Mouse (Mus musculus): ENCODE results near the gene Arhgap1.

The Arhgap1 gene

GRCm38 (mm10) chr2:91695436-91696224, 46.0 kb downstream of the Arhgap1 start:
- no peak for DNase-seq (ENCODE audit: low spot score)

- no peak for DNase-seq (ENCODE audit: low spot score)
These were observed 46.5 kb downstream of the Arhgap1 start for GRCm38 (mm10) chr2:91696225-91696590.

- DNase-seq (ENCODE audit: low spot score) = no peak
These were observed 49.6 kb downstream of the Arhgap1 start for GRCm38 (mm10) chr2:91699225-91699624.

- no peak for DNase-seq (ENCODE audit: low spot score)
These were observed 51.7 kb downstream of the Arhgap1 start for GRCm38 (mm10) chr2:91701366-91701765.

GRCm38 (mm10) chr2:91705736-91706135, 56.1 kb downstream of the Arhgap1 start:
- DNase-seq (ENCODE audit: low spot score) = no peak

- no peak for DNase-seq (ENCODE audit: low spot score)
These were observed 56.8 kb downstream of the Arhgap1 start for GRCm38 (mm10) chr2:91706456-91706855.

- DNase-seq (ENCODE audit: low spot score) = no peak
These were observed 58.7 kb downstream of the Arhgap1 start for GRCm38 (mm10) chr2:91708361-91708760.

- DNase-seq (ENCODE audit: low spot score) = peak; percentile 86
These were observed 60.9 kb downstream of the Arhgap1 start, which contains the start of the genes Atg13 and Harbi1 for GRCm38 (mm10) chr2:91710272-91711234. TSS of gene Atg13 (minus strand) at chr2:91710576. TSS of gene Harbi1 (plus strand) at chr2:91710852.

GRCm38 (mm10) chr2:91711256-91711925, 61.7 kb downstream of the Arhgap1 start:
- DNase-seq (ENCODE audit: low spot score) = no peak

GRCm38 (mm10) chr2:91714921-91715320, 65.3 kb downstream of the Arhgap1 start:
- DNase-seq (ENCODE audit: low spot score) = no peak

GRCm38 (mm10) chr2:91718276-91718675, 68.6 kb downstream of the Arhgap1 start:
- DNase-seq (ENCODE audit: low spot score) = no peak

Measured in ovary, adult 18-20 months (tissue).